Comparison of ENCODE assay signal across 7 mouse cellular contexts in genomic region chr6:120566911-120567909, GRCm38 (mm10). TPM values are rescaled to one million over a fixed set of nuclear protein-coding genes. Genes with fewer than 3 reads are reported as not detected.
DNase-seq lines count a peak whose midpoint lies in the region; ATAC-seq and TF ChIP-seq lines count a peak whose summit lies in the region.

No protein-coding gene starts in this region.

- H3K79me2 ChIP-seq in liver, adult 2 months (ENCODE audit: control insufficient read depth, insufficient read depth, low read length): no peaks in the 10 kb centered on the region

- no peaks in the 10 kb centered on the region for H3K4me1 ChIP-seq in liver, adult 2 months (ENCODE audit: control insufficient read depth, insufficient read depth, low read length)
- H3K4me1 ChIP-seq in liver, embryonic 11.5 days (replicated peaks; ENCODE audit: control insufficient read depth, insufficient read depth, low read length): peaks cover 3% of the 10 kb centered on the region
- peaks cover 9% of the 10 kb centered on the region for H3K4me1 ChIP-seq in limb, embryonic 10.5 days

- no peak for TF ChIP-seq POLR2A in liver, adult 2 months (IDR thresholded peaks at IDR 0.05; ENCODE audit: extremely low read depth, insufficient read depth, low read length)

- WGBS in liver, adult 2 months: 56% methylated on average over 18 of the region's 18 CpGs
- WGBS in liver, embryonic 11.5 days: 70% methylated on average over 18 of the region's 18 CpGs
- 77% methylated on average over 18 of the region's 18 CpGs for WGBS in limb, embryonic 10.5 days

- 0 out of 2 replicates have a peak overlapping the region, but pooled peaks have one; percentile 36 for H3K27ac ChIP-seq in liver, adult 2 months (replicated peaks; ENCODE audit: insufficient read depth, low read depth, low read length)
- no peak overlapping the region; the same call in 1 of the 2 replicates for H3K27ac ChIP-seq in liver, embryonic 11.5 days (ENCODE audit: low read depth, low read length)
- H3K27ac ChIP-seq in limb, embryonic 10.5 days: peak overlapping the region; percentile 65

- no peaks in the 10 kb centered on the region for H3K36me3 ChIP-seq in liver, adult 2 months (ENCODE audit: control insufficient read depth, insufficient read depth, low read length)
- H3K36me3 ChIP-seq in liver, embryonic 11.5 days (ENCODE audit: control insufficient read depth, insufficient read depth, low read length): no peaks in the 10 kb centered on the region
- no peaks in the 10 kb centered on the region for H3K36me3 ChIP-seq in limb, embryonic 10.5 days

- H3K9ac ChIP-seq in liver, adult 2 months (ENCODE audit: low read depth, low read length): no peak overlapping the region
- no peak overlapping the region; the same call in 1 of the 2 replicates for H3K9ac ChIP-seq in liver, embryonic 11.5 days (ENCODE audit: low read depth, low read length)

- no peaks in the 10 kb centered on the region for H3K9me3 ChIP-seq in liver, embryonic 11.5 days (ENCODE audit: control insufficient read depth, low read length)
- no peaks in the 10 kb centered on the region for H3K9me3 ChIP-seq in limb, embryonic 10.5 days (replicated peaks)

- peak; percentile 38 for DNase-seq in liver, adult 2 months (ENCODE audit: extremely low read depth, low read depth, low spot score)
- DNase-seq in liver, embryonic 11.5 days (ENCODE audit: low spot score): no peak
- peak; percentile 48 for DNase-seq in c-Kit-positive CD71-negative TER-119-negative erythroid progenitor cells, embryonic 14.5 days (ENCODE audit: low read depth)
- no peak for DNase-seq in limb, embryonic 10.5 days (ENCODE audit: low spot score)
- DNase-seq in skeletal muscle tissue, adult 2 months (ENCODE audit: low read depth, low spot score): peak; percentile 58
- DNase-seq in ovary, postnatal 14 days (ENCODE audit: low spot score): no peak
- DNase-seq in cerebellum, adult 18-20 months: no peak

- H3K4me3 ChIP-seq in liver, adult 2 months (ENCODE audit: insufficient read depth, low read depth, low read length): no peak overlapping the region
- no peak overlapping the region for H3K4me3 ChIP-seq in liver, embryonic 11.5 days (ENCODE audit: low read depth, low read length)
- H3K4me3 ChIP-seq in limb, embryonic 10.5 days: no peak overlapping the region

- H3K4me2 ChIP-seq in liver, embryonic 11.5 days: no peak overlapping the region

- no peak for ATAC-seq in liver, embryonic 11.5 days (replicated peaks; ENCODE audit: low FRiP score)

- TF ChIP-seq CTCF in liver, adult 2 months (IDR thresholded peaks at IDR 0.05; ENCODE audit: low read depth, low read length): no peak

- no peaks in the 10 kb centered on the region for H3K27me3 ChIP-seq in liver, adult 2 months (ENCODE audit: control insufficient read depth, insufficient read depth, low read length)
- no peaks in the 10 kb centered on the region for H3K27me3 ChIP-seq in liver, embryonic 11.5 days (replicated peaks; ENCODE audit: control insufficient read depth, insufficient read depth, low read length)
- H3K27me3 ChIP-seq in limb, embryonic 10.5 days (ENCODE audit: low read depth, poor library complexity, severe bottlenecking): no peaks in the 10 kb centered on the region

RNA-seq across cellular contexts. Expression of gene Hdhd5, which starts 36.1 kb away (rescaled TPM):
- total RNA-seq in liver, adult 2 months (2014; rRNA removed): 21.1 and 22.3 TPM in 2 replicates
- polyA plus RNA-seq in liver, adult 2 months (2012; rRNA removed): 32.6 and 36.7 TPM in 2 replicates
- 19.9 and 20.7 TPM in 2 replicates for polyA plus RNA-seq in liver, embryonic 11.5 days (2014; fragmentation: Nextera tagmentation; extraction: Ambion mirVana)
- 24.4 and 26.3 TPM in 2 replicates for polyA plus RNA-seq in limb, embryonic 10.5 days (2016; fragmentation: Nextera tagmentation; extraction: Ambion mirVana)

Comparison
In these comparisons a context has a peak if more than half of its experiments do, and no peak if none do; other contexts are left out.
1. DNase-seq: peak in liver, adult 2 months (single experiment), c-Kit-positive CD71-negative TER-119-negative erythroid progenitor cells, embryonic 14.5 days (single experiment) and skeletal muscle tissue, adult 2 months (single experiment); none in liver, embryonic 11.5 days (single experiment), limb, embryonic 10.5 days (single experiment), ovary, postnatal 14 days (single experiment) and cerebellum, adult 18-20 months (0 of 2).